Comparison of ENCODE assay signal across 12 mouse cellular contexts in genomic region chr1:133887538-133888250, GRCm38 (mm10). TPM values are rescaled to one million over a fixed set of nuclear protein-coding genes. Genes with fewer than 3 reads are reported as not detected.
DNase-seq lines count a peak whose midpoint lies in the region; ATAC-seq and TF ChIP-seq lines count a peak whose summit lies in the region.
"Had no signal": no experiment of that assay in that cellular context is flagged by ENCODE, and none has a peak within 500 bp of the region (broad histone marks: within the 10 kb centered on the region; RNA-seq: fewer than 3 reads in every experiment).

No protein-coding gene starts in this region.

- peak overlapping the region; percentile 8 for H3K4me2 ChIP-seq in neural tube, embryonic 11.5 days (ENCODE audit: low read depth)
- H3K4me2 ChIP-seq in liver, postnatal 0 days (ENCODE audit: low read depth, low read length), result 0 out of 2 replicates have a peak overlapping the region, but pooled peaks have one; percentile 28

- WGBS in neural tube, embryonic 11.5 days, result 69% methylated on average over 5 of the region's 5 CpGs
- 56% methylated on average over 5 of the region's 5 CpGs for WGBS in liver, postnatal 0 days (ENCODE audit: insufficient replicate concordance)

- no peak for ATAC-seq in erythroblast, adult 5-6 weeks (replicated peaks; ENCODE audit: low FRiP score, poor library complexity, severe bottlenecking)
- no peak for ATAC-seq in neural tube, embryonic 11.5 days (ENCODE audit: insufficient read depth, low FRiP score, low TSS enrichment)
- ATAC-seq in liver, postnatal 0 days, result 0 out of 2 replicates have a peak, but pooled peaks have one; percentile 22

- no peak for TF ChIP-seq EP300 in liver, postnatal 0 days (IDR thresholded peaks at IDR 0.05; ENCODE audit: low read depth)

- TF ChIP-seq CTCF in liver, postnatal 0 days (IDR thresholded peaks at IDR 0.05; ENCODE audit: low read depth), result no peak

- H3K4me3 ChIP-seq in erythroblast, embryonic 14.5 days (replicated peaks), result peak overlapping the region; percentile 3
- no peak overlapping the region for H3K4me3 ChIP-seq in neural tube, embryonic 11.5 days (ENCODE audit: low read depth, low read length)
- no peak overlapping the region for H3K4me3 ChIP-seq in liver, postnatal 0 days (ENCODE audit: low read depth, low read length)

- no peak for DNase-seq in neural tube, embryonic 11.5 days (ENCODE audit: low spot score)
- DNase-seq in neural tube, embryonic 10.5 days (ENCODE audit: extremely low spot score, low spot score), result no peak
- DNase-seq in liver, postnatal 0 days, result no peak
- no peak for DNase-seq in Muller cell, postnatal 12 days (ENCODE audit: inconsistent ontology term)
- DNase-seq in spleen, adult 18-20 months, result no peak
- no peak for DNase-seq in cerebellum, postnatal 10 days
- DNase-seq: adrenal gland, postnatal 10 days; gastrocnemius, postnatal 14 days; heart, postnatal 4 days had no signal

- H3K9ac ChIP-seq in neural tube, embryonic 11.5 days (ENCODE audit: low read length), result 0 out of 2 replicates have a peak overlapping the region, but pooled peaks have one; percentile 29
- H3K9ac ChIP-seq in liver, postnatal 0 days (replicated peaks), result no peak overlapping the region

- H3K4me1 ChIP-seq in erythroblast, embryonic 14.5 days (ENCODE audit: control insufficient read depth), result peaks cover 95% of the 10 kb centered on the region
- H3K4me1 ChIP-seq in neural tube, embryonic 11.5 days (ENCODE audit: control insufficient read depth, insufficient read depth, low read length), result peaks cover 39% of the 10 kb centered on the region
- peaks cover 63% of the 10 kb centered on the region for H3K4me1 ChIP-seq in liver, postnatal 0 days (ENCODE audit: insufficient read depth)

- H3K9me3 ChIP-seq in erythroblast, embryonic 14.5 days (ENCODE audit: control insufficient read depth, low read length), result no peaks in the 10 kb centered on the region
- H3K9me3 ChIP-seq in neural tube, embryonic 11.5 days (ENCODE audit: control insufficient read depth, low read length), result no peaks in the 10 kb centered on the region
- no peaks in the 10 kb centered on the region for H3K9me3 ChIP-seq in liver, postnatal 0 days (ENCODE audit: low read length)

- H3K27me3 ChIP-seq in erythroblast, embryonic 14.5 days (ENCODE audit: control insufficient read depth), result no peaks in the 10 kb centered on the region
- no peaks in the 10 kb centered on the region for H3K27me3 ChIP-seq in neural tube, embryonic 11.5 days (ENCODE audit: control insufficient read depth, insufficient read depth, low read length)
- no peaks in the 10 kb centered on the region for H3K27me3 ChIP-seq in liver, postnatal 0 days (ENCODE audit: insufficient read depth, low read length)

- no peaks in the 10 kb centered on the region for H3K36me3 ChIP-seq in erythroblast, embryonic 14.5 days (ENCODE audit: control insufficient read depth)
- no peaks in the 10 kb centered on the region for H3K36me3 ChIP-seq in neural tube, embryonic 11.5 days (ENCODE audit: control insufficient read depth, insufficient read depth, low read length)
- no peaks in the 10 kb centered on the region for H3K36me3 ChIP-seq in liver, postnatal 0 days (replicated peaks; ENCODE audit: insufficient read depth, low read length)

- 0 out of 2 replicates have a peak overlapping the region, but pooled peaks have one; percentile 9 for H3K27ac ChIP-seq in neural tube, embryonic 11.5 days (ENCODE audit: low read depth, low read length)
- no peak overlapping the region for H3K27ac ChIP-seq in liver, postnatal 0 days (ENCODE audit: low read depth)

RNA-seq across cellular contexts. Expression of gene Optc, which starts 20.1 kb away (rescaled TPM):
- not detected in 2 replicates for polyA plus RNA-seq in erythroblast, embryonic 14.5 days (2012)
- total RNA-seq in erythroblast, adult 5-6 weeks (2015; ENCODE audit: low replicate concordance), result not detected in 2 replicates
- total RNA-seq in erythroblast, adult 5-6 weeks (2017; ENCODE audit: low replicate concordance), result not detected in 2 replicates
- polyA plus RNA-seq in neural tube, embryonic 11.5 days (2014; fragmentation: Nextera tagmentation; extraction: Ambion mirVana), result 1.5 and 2.5 TPM in 2 replicates
- polyA plus RNA-seq in liver, postnatal 0 days (2015; fragmentation: Nextera tagmentation; extraction: Ambion mirVana), result 0.11 and 0.14 TPM in 2 replicates

RNA-seq across cellular contexts. Expression of gene Prelp, which starts 33.5 kb away (rescaled TPM):
- not detected in 2 replicates for polyA plus RNA-seq in erythroblast, embryonic 14.5 days (2012)
- total RNA-seq in erythroblast, adult 5-6 weeks (2015; ENCODE audit: low replicate concordance), result 6.7 TPM in 1 of 2 replicates, not detected in the other
- total RNA-seq in erythroblast, adult 5-6 weeks (2017; ENCODE audit: low replicate concordance), result not detected in 2 replicates
- 2.5 and 3.1 TPM in 2 replicates for polyA plus RNA-seq in neural tube, embryonic 11.5 days (2014; fragmentation: Nextera tagmentation; extraction: Ambion mirVana)
- 5.5 and 6.3 TPM in 2 replicates for polyA plus RNA-seq in liver, postnatal 0 days (2015; fragmentation: Nextera tagmentation; extraction: Ambion mirVana)
- total RNA-seq: ES-E14 had no signal
